ENCODE assay signal across 9 mouse cellular contexts in genomic region chr3:63297787-63298186, GRCm38 (mm10). TPM values are rescaled to one million over a fixed set of nuclear protein-coding genes. Genes with fewer than 3 reads are reported as not detected.
DNase-seq lines count a peak whose midpoint lies in the region; ATAC-seq and TF ChIP-seq lines count a peak whose summit lies in the region.
"Had no signal": no experiment of that assay in that cellular context is flagged by ENCODE, and none has a peak within 500 bp of the region (broad histone marks: within the 10 kb centered on the region; RNA-seq: fewer than 3 reads in every experiment).

No protein-coding gene starts in this region.

- no peaks in the 10 kb centered on the region for H3K36me3 ChIP-seq in heart, embryonic 12.5 days
- H3K36me3 ChIP-seq in intestine, embryonic 16.5 days (ENCODE audit: control insufficient read depth, insufficient read depth, low read length), result no peaks in the 10 kb centered on the region
- H3K36me3 ChIP-seq in midbrain, postnatal 0 days (ENCODE audit: insufficient read depth, low read length), result no peaks in the 10 kb centered on the region
- H3K36me3 ChIP-seq: neural tube, embryonic 13.5 days had no signal

- no peaks in the 10 kb centered on the region for H3K27me3 ChIP-seq in heart, embryonic 12.5 days (replicated peaks)
- H3K27me3 ChIP-seq in intestine, embryonic 16.5 days (replicated peaks; ENCODE audit: control insufficient read depth, insufficient read depth, low read length), result no peaks in the 10 kb centered on the region
- H3K27me3 ChIP-seq in midbrain, postnatal 0 days (ENCODE audit: insufficient read depth, low read length), result no peaks in the 10 kb centered on the region

- H3K9me3 ChIP-seq in heart, embryonic 12.5 days (replicated peaks), result no peaks in the 10 kb centered on the region
- no peaks in the 10 kb centered on the region for H3K9me3 ChIP-seq in intestine, embryonic 16.5 days (ENCODE audit: control insufficient read depth, low read length)
- no peaks in the 10 kb centered on the region for H3K9me3 ChIP-seq in midbrain, postnatal 0 days (ENCODE audit: low read length)
- H3K9me3 ChIP-seq: neural tube, embryonic 13.5 days had no signal

- H3K4me1 ChIP-seq in heart, embryonic 12.5 days (replicated peaks), result 0 out of 2 replicates have a peak, but pooled peaks cover 4% of the 10 kb centered on the region
- no peaks in the 10 kb centered on the region for H3K4me1 ChIP-seq in intestine, embryonic 16.5 days (ENCODE audit: control insufficient read depth, insufficient read depth, low read length)
- H3K4me1 ChIP-seq in midbrain, postnatal 0 days (ENCODE audit: insufficient read depth, low read length), result no peaks in the 10 kb centered on the region

- DNase-seq in heart, adult 11 months, result peak; percentile 95
- DNase-seq in cerebellum, postnatal 14 days, result peak; percentile 79 to 82
- peak; percentile 21 to 27 for DNase-seq in gastrocnemius, adult 8-10 months (ENCODE audit: low spot score in 2 of 2)
- DNase-seq in left cerebral cortex, postnatal 10 days (ENCODE audit: extremely low spot score in 1 of 2, low spot score in 2 of 2), result peak; percentile 33 to 72
- DNase-seq in midbrain, postnatal 0 days (ENCODE audit: low spot score), result peak; percentile 86
- peak; percentile 60 for DNase-seq in yolk sac, embryonic 10.5 days (ENCODE audit: low spot score)

- WGBS in heart, embryonic 12.5 days, result 8% methylated on average over 6 of the region's 6 CpGs
- WGBS in intestine, embryonic 16.5 days, result 7% methylated on average over 6 of the region's 6 CpGs
- 9% methylated on average over 6 of the region's 6 CpGs for WGBS in midbrain, postnatal 0 days

- no peak overlapping the region for H3K9ac ChIP-seq in heart, embryonic 12.5 days
- H3K9ac ChIP-seq in intestine, embryonic 16.5 days (ENCODE audit: low read depth, low read length), result no peak overlapping the region
- no peak overlapping the region for H3K9ac ChIP-seq in midbrain, postnatal 0 days (replicated peaks; ENCODE audit: low read length, poor library complexity, severe bottlenecking)
- H3K9ac ChIP-seq: neural tube, embryonic 13.5 days had no signal

- no peak overlapping the region for H3K27ac ChIP-seq in heart, embryonic 12.5 days (ENCODE audit: poor library complexity, severe bottlenecking)
- H3K27ac ChIP-seq in intestine, embryonic 16.5 days (ENCODE audit: low read length), result no peak overlapping the region
- H3K27ac ChIP-seq in midbrain, postnatal 0 days (ENCODE audit: low read depth, low read length), result no peak overlapping the region
- H3K27ac ChIP-seq: neural tube, embryonic 13.5 days had no signal

- peak; percentile 84 for TF ChIP-seq CTCF in midbrain, postnatal 0 days (IDR thresholded peaks at IDR 0.05)

- no peak overlapping the region for H3K4me3 ChIP-seq in heart, embryonic 12.5 days
- no peak overlapping the region for H3K4me3 ChIP-seq in intestine, embryonic 16.5 days (ENCODE audit: low read length)
- no peak overlapping the region for H3K4me3 ChIP-seq in midbrain, postnatal 0 days (ENCODE audit: low read depth, low read length)
- H3K4me3 ChIP-seq: neural tube, embryonic 13.5 days had no signal

- H3K4me2 ChIP-seq in heart, embryonic 12.5 days, result no peak overlapping the region
- H3K4me2 ChIP-seq in intestine, embryonic 16.5 days (ENCODE audit: low read depth, low read length), result no peak overlapping the region
- H3K4me2 ChIP-seq in midbrain, postnatal 0 days (ENCODE audit: low read depth, low read length, poor library complexity, severe bottlenecking), result no peak overlapping the region
- H3K4me2 ChIP-seq: neural tube, embryonic 13.5 days had no signal

- ATAC-seq in heart, embryonic 12.5 days (ENCODE audit: insufficient number of reproducible peaks, low FRiP score), result no peak
- 0 out of 2 replicates have a peak, but pooled peaks have one; percentile 43 for ATAC-seq in intestine, embryonic 16.5 days
- no peak for ATAC-seq in midbrain, postnatal 0 days (ENCODE audit: low FRiP score)

- intact Hi-C loops in left cerebral cortex, postnatal 10 days (cut with DNase I), result loop anchor here (10.0 kb wide), 1 partner anchor 373 kb away; no protein-coding TSS in a partner anchor

RNA-seq across cellular contexts. Expression of gene Mme, which starts 56.5 kb away (rescaled TPM):
- 11.4 and 11.5 TPM in 2 replicates for polyA plus RNA-seq in heart, embryonic 12.5 days (2016; fragmentation: Nextera tagmentation; extraction: Ambion mirVana)
- 1 to 10 TPM; 4.0 to 5.9 (median 4.2) TPM for total RNA-seq in gastrocnemius, adult 8-10 months (2022)
- polyA plus RNA-seq in intestine, embryonic 16.5 days (2015; fragmentation: Nextera tagmentation; extraction: Ambion mirVana), result 12.9 and 21.9 TPM in 2 replicates
- 10 to 100 TPM in 1 of 2 experiments, 1 to 10 TPM in 1; 9.3 to 11.5 TPM for total RNA-seq in left cerebral cortex, postnatal 10 days (2021)
- total RNA-seq in midbrain, postnatal 0 days (2014; rRNA removed), result 5.3 and 5.9 TPM in 2 replicates
- 2.0 and 2.3 TPM in 2 replicates for polyA plus RNA-seq in midbrain, postnatal 0 days (2015; fragmentation: Nextera tagmentation; extraction: Ambion mirVana)

Comparison
In these comparisons a context has a peak if more than half of its experiments do, and no peak if none do; other contexts are left out.
1. DNase-seq: peak in every context shown above with its lines; median percentile 95 in heart, adult 11 months; 86 in midbrain, postnatal 0 days; 80 in cerebellum, postnatal 14 days; 60 in yolk sac, embryonic 10.5 days; 52 in left cerebral cortex, postnatal 10 days; 24 in gastrocnemius, adult 8-10 months.